Mouse (Mus musculus) kidney, adult 11 months (tissue): ENCODE measurements around the gene Dennd1a.
A peak's percentile ranks its signal among the peaks of the same experiment; 100 is the strongest.

Experiments used
- DNase-seq: peaks from one replicate; pipeline ENCODE4 v3.0.0; 2022

Dennd1a gene

DNA sequence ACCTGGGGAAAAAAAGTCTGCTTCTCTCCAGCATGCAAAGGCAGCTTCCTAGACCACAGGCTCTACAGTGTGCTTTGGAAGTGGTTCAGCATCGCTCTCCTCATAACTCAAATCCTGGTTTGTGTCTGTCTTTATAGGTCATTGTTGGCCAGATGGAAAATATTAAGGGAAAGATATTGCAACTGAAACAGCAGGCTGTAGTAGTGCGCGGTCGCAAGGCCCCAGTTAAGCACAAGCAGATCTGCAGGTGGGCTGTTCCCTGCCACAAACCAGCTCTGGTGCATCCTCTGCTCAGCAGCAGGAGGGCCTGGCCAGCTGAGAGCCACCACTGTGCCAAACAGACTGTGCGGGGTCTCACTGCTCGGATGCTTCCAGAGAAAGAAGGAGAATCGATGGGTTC is 186.9 kb downstream of the Dennd1a start:
- no peak for DNase-seq

GRCm38 (mm10) chr2:38099120-38099773 is 187.9 kb downstream of the Dennd1a start:
- peak; percentile 15 for DNase-seq

GRCm38 (mm10) chr2:38097469-38097868 is 189.7 kb downstream of the Dennd1a start:
- no peak for DNase-seq

DNA sequence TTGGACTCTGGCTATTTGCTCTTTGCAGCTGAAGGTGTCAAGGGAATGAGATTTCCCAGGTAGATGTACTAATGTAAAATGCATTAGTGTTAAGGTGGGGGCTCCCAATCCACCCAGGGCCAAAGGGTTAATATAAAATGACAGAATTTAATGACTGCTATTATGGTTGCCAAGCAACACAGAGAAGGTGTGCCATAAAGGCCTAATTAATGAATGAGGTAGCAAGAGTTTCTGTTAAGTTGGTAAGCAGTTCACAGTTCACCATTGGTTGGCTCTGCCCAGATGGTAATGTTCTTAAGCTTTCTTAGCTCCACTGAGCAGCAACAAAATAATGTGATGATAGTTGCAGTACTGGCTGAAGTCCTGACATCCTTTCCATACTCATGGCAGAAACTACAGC is 190.9 kb downstream of the Dennd1a start:
- DNase-seq: no peak

- DNase-seq: no peak
Observed at GRCm38 (mm10) chr2:38094380-38095163, 192.6 kb downstream of the Dennd1a start.

GRCm38 (mm10) chr2:38093968-38094367 is 193.2 kb downstream of the Dennd1a start:
- DNase-seq: no peak

DNA sequence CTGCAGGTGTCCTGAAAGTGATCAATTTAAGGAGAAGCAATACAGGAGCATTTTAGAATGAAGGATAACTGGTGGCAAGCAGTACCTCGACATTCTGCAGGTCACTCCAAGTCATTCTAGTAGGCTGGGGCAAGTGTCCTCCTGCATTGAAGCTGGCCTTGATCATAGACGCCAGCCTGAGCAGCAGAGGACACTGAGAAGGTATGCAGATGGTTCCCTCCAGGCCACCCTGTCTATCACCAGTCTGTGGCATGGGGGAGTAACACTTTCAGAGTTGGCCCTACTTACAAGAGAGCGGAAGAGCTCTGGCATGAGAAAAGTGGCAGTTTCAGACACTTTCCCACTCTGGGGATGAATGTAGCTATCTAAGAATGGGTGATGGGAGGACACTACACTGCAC is 193.9 kb downstream of the Dennd1a start:
- no peak for DNase-seq

- peak; percentile 81 for DNase-seq
Observed at GRCm38 (mm10) chr2:38088346-38088745, 198.8 kb downstream of the Dennd1a start.

- no peak for DNase-seq
Observed at GRCm38 (mm10) chr2:38085058-38085457, 202.1 kb downstream of the Dennd1a start.

DNA sequence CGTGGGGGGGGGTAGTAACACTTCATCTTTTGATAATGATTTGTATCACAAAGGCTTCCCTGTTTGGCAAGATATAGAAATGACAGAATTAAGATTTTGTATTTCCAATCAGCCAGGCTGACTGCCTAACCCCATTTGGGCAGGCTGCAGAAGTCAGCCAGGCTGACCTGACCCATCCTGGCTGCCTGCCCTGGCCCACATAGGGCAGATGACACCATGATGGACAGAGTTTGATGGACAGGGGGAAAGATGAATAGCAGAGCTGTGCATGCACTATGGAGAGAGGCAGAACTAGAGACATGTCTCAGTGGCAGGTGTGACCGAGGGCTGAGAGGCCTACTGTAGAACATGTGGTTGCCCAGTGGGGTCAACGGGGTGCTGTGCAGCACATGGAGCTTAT is 203.9 kb downstream of the Dennd1a start:
- DNase-seq: no peak

DNA sequence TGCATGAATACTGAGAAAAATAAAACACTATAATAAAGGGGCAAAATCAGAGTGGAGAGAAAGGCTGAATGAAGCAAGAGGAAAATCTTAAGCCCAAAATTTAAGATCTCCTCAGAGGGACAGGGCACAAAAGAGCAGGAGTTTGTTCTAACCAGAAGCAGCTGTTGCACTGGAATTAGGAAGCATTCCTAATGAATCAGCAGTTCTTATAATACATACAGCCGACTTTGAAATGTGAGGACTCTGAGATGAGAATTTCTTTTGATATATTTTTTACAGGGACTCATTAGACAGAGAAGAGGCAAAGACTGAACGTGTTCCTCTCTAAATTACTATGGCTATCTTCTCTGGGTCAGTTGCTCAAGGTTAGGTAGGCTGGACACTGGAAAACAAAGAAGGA is 212.7 kb downstream of the Dennd1a start:
- DNase-seq: no peak

DNA sequence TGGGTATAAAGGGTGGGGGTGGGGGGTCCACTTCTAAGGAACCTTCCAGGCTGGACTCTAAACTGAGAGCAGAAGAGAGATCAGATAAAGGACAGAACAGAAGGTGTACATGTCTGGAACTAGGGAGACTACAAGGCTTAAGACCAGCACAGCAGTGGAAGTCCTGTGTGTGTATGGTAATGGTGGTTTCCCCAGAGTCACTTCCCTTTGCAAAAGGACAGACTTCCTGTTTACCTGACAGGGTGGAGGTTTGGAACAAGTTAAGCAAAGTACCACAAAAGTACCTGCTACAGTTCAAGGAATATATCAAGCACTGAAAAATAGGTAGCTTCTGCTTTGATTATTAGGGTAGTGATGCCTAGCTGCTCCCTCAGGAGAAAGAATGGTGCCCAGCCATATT is 215.1 kb downstream of the Dennd1a start:
- DNase-seq: no peak

GRCm38 (mm10) chr2:38068171-38068572 is 219.0 kb downstream of the Dennd1a start:
- no peak for DNase-seq

- DNase-seq: no peak
Observed at GRCm38 (mm10) chr2:38065914-38066313, 221.3 kb downstream of the Dennd1a start.

DNA sequence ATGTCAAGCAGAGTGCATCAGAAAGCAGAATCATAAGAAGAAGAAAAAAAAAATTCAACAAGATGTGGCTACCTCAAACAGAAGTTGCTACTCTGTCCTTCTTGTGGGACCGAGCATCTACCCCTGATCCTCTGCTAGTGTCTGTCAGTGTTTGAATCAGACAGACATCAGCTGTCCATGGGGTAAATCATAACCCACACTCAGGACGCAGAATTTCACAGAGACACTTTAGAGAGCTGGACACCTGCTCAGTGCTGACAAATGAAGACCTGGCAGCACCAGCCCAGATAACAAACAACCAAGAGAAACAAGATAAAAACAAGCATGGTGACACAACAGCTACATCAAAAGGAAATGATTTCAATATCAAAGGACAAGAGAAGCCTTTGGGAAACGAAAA is 222.9 kb downstream of the Dennd1a start:
- DNase-seq: no peak

DNA sequence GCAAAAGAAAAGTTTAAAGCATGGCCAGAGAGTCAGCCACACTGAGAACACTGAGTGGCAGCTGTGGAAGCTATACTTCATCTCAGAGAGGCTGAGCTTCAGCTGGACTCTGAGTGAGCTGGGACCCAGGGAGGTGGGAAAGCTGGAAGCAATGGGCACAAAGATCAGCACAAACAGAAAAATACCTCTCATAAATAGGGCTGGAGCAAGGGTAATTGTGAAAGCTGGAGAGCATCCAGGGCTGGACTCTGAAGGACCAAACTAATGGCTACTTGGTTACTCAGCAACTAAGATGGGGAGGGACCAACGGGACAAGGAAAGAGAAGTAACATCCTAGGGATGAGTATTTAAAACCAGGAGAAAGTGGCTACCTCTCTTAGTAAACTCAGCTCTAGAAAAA is 225.0 kb downstream of the Dennd1a start:
- peak; percentile 75 for DNase-seq

GRCm38 (mm10) chr2:38061474-38061873 is 225.7 kb downstream of the Dennd1a start:
- no peak for DNase-seq

- DNase-seq: no peak
Observed at GRCm38 (mm10) chr2:38052440-38052839, 234.8 kb downstream of the Dennd1a start.

GRCm38 (mm10) chr2:38051485-38052085 is 235.6 kb downstream of the Dennd1a start:
- no peak for DNase-seq

GRCm38 (mm10) chr2:38048996-38049395 is 238.2 kb downstream of the Dennd1a start:
- DNase-seq: no peak

- DNase-seq: no peak
Observed at GRCm38 (mm10) chr2:38045286-38045685, 241.9 kb downstream of the Dennd1a start.

- DNase-seq: peak; percentile 94
Observed at GRCm38 (mm10) chr2:38040845-38041244, 246.3 kb downstream of the Dennd1a start.

GRCm38 (mm10) chr2:38039621-38040020 is 247.6 kb downstream of the Dennd1a start:
- DNase-seq: no peak

DNA sequence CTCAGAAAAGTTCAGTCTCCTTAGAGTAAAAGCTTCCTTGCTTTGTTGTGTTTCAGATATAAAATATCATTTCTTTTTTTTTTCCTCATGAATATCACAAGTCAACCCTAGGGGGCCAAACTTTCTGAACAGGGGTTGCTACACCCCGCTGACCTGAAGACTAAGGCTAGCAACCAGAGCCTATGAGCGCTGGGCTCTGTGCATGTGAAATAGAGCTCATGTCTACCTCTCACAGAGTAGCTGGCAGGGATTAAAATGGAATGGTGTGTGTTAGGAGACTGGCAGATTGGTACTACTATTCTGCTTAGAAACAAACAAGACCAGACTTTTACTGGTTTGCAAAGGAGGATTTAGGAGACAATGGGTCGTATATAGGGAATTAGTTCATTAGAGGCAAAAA is 258.9 kb downstream of the Dennd1a start:
- DNase-seq: no peak
